Mouse (Mus musculus): ENCODE results near the gene Parl. TPM values are rescaled to one million over a fixed set of nuclear protein-coding genes. Genes with fewer than 3 reads are reported as not detected.
A peak's percentile ranks its signal among the peaks of the same experiment; 100 is the strongest.

Parl gene
- total RNA-seq, 2 experiments from 2014 or later = 68.6 to 69.6 TPM

DNA sequence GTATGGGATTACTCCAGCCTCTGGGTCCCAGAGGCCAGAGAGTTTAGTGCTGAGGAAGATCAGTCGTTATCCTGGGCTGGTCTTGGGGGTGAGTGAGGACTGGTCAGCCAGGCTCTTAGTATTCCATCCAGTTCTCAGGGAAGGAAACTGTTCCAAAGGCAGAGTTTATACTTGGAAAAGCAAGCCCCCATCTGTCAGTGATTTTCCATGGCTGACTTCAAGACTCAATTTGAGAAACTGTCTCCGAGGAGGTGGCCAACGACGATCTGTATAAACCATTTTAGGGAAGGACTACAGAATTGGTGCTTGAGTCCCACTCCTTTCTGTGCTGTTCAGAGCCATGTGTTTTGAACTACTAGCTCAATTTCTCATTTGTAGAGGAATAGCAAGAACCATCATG is 63.5 kb downstream of the Parl start:
- intact Hi-C loops (cut with DNase I) = no loop called here
- DNase-seq = no peak

DNA sequence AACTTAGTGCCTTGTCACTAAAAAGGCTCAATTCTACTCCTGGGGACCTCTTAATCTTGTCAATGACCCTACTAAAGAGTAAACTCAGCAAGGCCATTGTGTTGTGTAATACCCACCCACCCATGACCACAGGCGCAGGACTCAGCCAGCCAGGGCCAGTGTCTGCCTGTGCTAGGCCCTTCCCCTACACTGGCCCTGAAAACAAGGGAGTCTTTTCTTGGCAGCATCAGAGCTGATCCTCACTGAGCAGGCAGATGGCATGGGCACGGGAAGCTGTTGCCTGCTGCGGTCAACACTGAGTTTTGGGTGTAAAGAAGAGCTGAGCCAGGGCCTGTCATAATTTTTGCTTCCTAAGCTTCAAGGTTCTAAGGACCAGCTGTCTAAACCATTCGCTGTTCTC is 64.8 kb downstream of the Parl start:
- peak; percentile 52 for DNase-seq
- intact Hi-C loops (cut with DNase I) = no loop called here

DNA sequence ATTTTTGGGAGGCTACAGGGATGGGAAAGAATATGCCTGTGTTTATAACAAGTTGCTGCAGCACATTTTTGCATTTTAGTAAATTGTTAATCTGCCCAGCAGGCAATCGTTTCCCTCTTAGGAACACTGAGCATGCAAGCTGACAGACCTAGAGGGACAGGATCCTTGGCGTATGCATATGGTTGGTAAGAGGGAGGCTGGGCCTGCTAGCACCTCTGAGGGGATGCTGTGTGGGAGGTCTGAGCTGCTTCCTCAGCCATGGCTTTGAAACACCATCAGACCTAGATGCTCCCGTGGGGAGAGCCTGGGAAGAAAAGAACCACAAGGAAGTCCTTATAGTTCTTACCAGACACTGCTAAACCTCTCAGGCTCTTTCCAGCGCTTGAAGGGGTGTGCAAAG is 67.8 kb downstream of the Parl start:
- no peak for DNase-seq
- intact Hi-C loops (cut with DNase I) = no loop called here

Other genes starting within 250 kb of the Parl start
- 10 to 100 TPM; 73.1 to 73.4 TPM for gene Klhl24, start 204.8 kb downstream of the Parl start, total RNA-seq (2021)
- 10 to 100 TPM; 61.1 to 65.8 TPM for gene Yeats2, start 161.3 kb downstream of the Parl start, total RNA-seq (2021)
- gene Map6d1, start 61.0 kb downstream of the Parl start, total RNA-seq (2021) = 1 to 10 TPM; 8.4 to 9.0 TPM
- gene Cyp2ab1, start 23.0 kb upstream of the Parl start, total RNA-seq (2021) = not detected
- 100 to 1,000 TPM; 200 to 212 TPM for gene Abcc5, start 124.0 kb upstream of the Parl start, total RNA-seq (2021)
- 10 to 100 TPM; 66.8 to 67.8 TPM for gene Eif2b5, start 196.4 kb upstream of the Parl start, total RNA-seq (2021)
- gene Dvl3, start 214.6 kb upstream of the Parl start, total RNA-seq (2021) = 100 to 1,000 TPM; 103 to 108 TPM
- gene Ap2m1, start 233.1 kb upstream of the Parl start, total RNA-seq (2021) = 100 to 1,000 TPM; 865 to 870 TPM
- 10 to 100 TPM; 74.7 to 94.0 TPM for gene Abcf3, start 246.2 kb upstream of the Parl start, total RNA-seq (2021)

All from left cerebral cortex, postnatal 4 days (tissue).